Mouse (Mus musculus) hindlimb bud, embryonic 11.5 days (tissue): ENCODE measurements around the gene Samd4b.

ENCODE experiments used
- DNase-seq: peaks from one replicate; pipeline ENCODE4 v3.0.0-alpha.2; 2012; ENCODE audit warnings: low read depth, low spot score; ENCODE audit errors: extremely low spot score

Samd4b gene

DNA sequence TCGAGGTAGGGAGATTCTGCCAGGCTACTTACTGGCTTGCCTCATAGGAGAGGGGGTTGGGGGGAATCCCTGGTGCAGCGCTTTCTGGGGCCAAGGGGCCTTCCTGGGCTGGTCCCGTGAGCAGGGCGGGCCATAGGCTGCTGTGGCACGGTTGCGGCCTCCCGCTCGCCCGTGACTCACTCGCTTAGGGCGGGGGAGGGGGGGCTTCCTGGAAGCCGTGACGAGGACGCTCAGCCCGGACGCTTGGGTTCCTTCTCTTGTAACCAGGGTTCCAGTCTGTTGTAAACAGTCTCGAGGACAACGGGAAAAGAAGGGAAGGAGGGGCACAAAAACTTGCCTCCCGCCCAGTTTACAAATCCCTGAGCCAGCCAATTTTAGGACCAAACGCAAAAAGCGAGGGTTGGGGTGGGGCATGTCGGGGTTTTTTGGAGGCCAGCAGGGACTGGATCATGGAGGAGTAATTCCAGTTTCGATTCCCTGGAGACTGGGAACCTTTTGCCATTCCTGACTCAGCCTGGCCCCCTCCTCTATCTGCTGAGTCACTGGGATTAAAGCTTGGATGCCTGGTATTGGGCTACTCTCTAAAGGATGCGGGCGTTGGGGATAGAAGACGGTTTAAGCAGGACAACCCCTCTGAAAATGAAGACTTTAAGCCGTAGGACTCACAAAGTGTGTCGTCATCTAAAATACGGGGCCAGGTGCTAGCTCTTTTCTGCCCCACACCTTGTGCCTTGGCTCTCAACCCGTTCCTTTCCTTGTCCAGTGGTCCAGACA, 216.7 kb downstream of the Samd4b start:
- DNase-seq: no peak

- DNase-seq: no peak
Observed at GRCm38 (mm10) chr7:28380237-28381016, 217.5 kb downstream of the Samd4b start, which contains the start of gene Zfp36. Zfp36 (minus strand) TSS chr7:28380253.

DNA sequence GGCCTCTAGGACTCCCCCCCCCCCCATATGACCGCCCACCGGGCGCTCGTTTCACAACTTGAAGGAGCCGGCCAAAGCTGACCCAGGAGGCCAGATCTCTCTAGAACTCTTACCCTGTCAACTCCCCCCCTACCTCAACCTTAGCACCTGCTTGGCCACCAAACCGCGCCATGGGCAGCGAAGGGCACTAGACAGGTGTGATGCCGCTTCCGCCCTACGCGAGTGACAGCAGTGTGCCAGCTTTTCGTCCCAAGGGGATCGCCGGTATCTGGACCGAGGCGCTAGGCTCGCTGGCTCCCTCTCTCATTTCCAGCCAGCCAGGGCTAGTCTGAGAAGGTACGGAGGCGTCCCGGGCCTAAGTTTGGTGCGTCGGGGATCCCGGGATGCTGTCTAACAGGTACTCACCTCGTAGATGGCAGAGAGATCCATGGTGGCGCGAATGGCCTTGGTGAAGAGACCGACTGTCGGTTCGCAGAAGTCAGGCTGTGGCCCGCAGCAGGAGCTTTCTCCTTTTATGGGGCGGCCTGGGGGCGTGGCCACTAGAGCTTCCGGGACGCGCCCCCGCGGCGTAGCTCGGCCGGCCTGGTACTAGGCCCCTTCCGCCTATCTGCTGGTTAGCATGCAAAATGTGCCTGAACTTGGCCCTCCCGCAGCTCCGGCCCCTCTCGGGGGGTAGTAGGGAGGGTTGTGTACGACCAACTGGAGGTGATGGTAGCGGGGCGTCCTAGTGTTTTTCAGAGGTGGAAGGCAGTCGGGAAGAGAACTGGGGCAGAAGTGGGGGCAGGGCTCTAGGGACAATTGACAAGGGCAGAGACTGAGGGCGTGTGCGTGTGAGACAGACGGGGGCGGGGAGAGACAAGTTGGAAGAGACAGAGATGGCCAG, 218.9 kb downstream of the Samd4b start:
- DNase-seq: no peak

- no peak for DNase-seq
Observed at GRCm38 (mm10) chr7:28378066-28378690, 219.8 kb downstream of the Samd4b start.

DNA sequence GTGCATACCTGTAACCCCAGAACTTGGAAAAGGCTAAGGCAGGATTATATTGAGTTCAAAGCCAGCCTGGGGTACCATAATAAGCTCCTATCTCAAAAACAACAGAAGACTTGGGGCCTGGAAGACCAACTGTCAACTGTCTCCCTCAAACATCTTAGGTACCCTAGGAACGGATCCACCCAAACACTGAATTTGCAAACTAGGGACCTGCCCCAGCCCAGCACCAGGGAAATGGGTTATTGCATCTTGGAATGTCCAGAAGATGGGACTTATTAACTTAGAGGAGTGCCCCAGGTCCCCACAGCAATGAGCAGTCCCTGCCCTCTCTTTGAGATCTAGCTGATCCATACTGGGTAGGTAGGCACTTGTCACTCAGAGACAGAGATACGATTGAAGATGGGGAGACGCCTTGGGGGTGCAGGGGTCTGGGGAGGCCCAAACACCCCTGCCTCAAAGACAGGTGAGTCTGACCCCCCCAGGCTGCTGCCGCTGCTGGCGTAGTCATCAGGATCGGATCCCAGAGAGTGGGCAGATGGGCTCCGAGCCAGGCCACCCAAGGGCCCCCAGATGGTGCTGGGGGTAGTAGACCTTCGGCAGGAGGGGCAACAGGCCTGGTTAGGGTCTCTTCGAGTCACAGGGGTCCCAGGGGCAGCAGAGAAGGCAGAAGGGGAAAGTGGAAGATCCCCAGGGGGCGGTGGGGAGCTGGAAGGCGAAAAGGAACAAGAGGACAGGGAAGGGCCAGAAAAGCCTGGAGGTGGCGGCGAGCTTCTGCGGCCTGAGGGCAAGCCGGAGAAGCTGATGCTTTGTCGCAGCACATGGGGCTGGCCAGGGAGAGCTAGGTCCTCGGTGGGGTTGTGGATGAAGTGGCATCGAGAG, 220.5 kb downstream of the Samd4b start:
- DNase-seq: no peak

- DNase-seq: no peak
Observed at GRCm38 (mm10) chr7:28376011-28376771, 221.8 kb downstream of the Samd4b start.

DNA sequence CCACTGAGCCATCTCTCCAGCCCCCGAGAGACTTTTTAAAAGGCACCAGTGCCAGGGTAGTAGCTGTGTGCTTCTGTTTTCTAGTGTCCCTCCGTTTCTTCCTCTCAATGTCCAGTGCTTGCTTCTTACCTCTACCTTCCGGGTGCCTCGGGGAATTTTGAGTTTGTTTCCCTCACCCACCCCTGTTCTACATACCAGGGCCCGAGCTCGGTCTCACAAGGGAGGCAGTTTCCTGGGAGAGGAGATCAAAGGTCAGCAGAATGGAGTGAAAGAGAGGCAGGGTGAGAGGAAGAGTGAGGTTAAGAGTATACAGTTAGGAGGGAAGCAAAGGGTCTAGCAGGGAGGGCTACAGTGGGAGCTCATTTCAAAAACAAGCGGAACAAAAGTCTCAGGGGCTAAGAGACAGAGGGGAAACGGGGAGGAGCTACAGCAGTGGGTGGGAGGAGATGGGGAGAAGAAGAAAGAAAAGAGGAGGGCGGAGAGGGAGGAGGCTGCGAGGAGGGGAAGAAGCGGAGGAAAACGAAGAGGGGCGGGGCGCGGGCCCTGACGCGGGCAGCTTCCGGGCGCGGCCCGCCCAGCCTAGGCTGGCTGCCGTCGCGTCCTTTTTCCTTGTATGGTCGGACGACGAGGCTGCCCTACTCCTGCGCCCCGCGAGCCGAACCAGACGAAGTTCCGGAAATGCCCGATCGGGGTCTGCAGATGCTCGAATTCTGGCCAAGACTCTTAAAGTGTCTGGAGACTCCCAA, 222.6 kb downstream of the Samd4b start:
- DNase-seq: no peak

- no peak for DNase-seq
Observed at GRCm38 (mm10) chr7:28374647-28375046, 223.3 kb downstream of the Samd4b start.

DNA sequence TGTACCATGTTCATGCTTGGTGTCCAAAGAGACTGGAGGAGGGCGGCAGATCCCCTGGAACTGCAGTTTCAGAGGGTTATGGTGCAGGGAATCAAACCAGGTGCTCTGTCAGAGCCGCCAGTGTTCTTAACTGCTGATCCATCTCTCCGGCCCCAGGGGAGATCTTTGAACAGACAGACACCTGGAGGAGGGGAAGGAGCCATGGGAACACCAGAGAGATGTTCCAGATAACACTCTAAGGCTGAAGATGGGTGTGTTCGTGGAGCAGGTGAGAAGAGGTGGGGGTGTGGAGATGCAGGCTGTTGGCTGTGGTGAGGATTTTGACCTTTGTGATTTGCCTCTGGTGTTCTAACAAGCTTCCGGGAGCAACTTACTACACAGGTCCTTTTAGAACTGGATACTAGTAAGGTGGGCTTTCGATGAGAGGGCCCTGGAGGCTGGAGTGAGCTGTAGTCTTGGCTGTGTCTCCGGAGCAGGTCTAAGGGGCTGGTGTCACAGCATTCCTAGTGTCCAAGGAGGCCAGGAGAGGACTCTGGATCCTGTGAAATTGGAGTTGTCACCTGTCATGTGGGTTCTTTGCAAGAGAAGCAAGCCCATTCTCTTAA, 224.0 kb downstream of the Samd4b start:
- DNase-seq: no peak

GRCm38 (mm10) chr7:28373131-28373581, 224.8 kb downstream of the Samd4b start:
- DNase-seq: peak; percentile 82

DNA sequence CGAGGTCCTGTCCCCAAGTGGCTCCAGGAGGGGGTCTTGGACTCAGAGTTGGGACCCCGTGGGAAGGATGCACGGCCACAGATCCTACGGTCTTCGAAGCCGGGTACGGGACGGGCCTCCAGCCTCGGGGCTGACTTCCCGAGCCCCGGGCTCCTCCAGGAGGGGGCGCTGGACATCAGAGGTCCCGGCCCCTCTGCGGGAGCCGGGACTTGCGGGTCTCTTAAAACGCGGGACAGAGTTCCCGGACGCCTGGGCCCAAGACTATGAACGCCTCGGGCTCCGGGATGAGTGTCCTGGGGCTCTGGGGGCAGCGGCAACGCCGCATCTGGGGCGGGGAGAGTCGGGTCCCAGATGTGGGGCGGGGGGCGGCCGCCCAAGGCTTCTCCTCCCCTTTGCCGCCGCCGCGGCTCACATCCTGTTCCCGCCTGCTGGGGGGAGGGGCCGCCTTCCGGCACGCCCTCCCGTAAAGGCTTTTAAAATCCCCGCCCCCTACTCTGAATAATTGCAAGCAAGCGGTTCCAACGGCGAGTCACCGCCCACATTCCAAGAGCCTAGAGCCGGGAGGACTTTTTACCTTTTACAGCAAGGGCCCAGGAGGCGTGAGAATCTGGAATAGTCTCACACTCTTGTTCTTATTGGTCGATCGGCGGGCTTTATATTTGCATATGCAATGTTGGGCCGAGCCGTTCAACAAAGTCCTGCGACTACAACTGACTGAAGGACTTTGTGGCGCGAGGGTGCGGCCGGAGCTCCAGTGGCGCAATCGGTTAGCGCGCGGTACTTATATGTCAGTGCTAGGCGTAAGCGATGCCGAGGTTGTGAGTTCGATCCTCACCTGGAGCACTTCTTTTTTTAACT, 225.5 kb downstream of the Samd4b start, which contains the start of gene Plekhg2:
TSS of gene Plekhg2 (minus strand) at position 349 of the 858 bp plus-strand sequence.
- peak; percentile 96 for DNase-seq

DNA sequence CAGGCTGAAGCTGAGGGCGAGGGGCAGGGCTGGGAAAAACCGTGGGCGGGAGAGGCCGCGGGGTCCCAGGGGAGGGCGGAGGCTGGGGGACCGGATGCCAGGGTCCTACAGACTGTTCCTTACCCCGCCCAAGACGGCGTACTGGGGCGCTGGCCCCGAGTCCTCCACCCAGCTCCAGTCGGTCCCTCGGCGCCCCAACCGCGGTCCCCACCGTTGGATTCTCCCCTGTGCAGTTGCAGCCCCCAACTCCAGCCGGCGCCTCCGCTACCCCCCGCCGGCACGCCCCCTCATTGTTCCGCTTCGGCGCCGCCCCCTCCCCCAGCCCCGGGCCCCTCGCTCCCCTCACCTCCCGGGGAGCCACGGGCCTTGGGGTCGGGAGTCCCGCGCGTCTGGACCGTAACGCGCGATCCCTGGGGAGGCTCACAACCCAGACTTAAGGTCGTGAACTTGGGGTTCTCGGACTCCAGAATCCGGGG, 226.4 kb downstream of the Samd4b start:
- DNase-seq: no peak

DNA sequence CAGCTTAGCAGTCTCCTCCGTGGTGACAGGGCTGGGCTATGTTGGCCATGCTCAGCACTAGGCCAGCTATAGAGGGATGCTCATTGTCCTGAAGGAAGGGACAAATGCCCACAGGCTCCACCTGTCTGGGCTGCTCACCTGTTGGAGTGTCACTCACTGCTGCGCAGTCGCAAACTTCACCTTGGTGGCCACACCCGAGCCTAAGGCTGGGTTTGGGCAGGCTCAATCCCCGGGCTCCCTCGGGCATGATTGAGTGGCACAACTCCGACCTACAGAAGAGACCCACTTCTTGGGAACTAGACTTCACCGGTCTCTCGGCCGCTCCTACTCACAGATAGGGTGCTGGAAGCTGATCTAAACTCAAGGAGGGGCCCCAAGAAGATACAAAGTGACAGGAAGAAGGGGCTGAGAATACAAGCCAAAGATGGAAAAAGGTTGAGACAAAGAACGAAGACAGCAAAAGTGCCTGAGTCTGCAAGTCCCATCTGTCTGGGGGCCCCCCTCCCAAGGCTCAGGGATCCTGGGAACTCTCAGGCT, 226.9 kb downstream of the Samd4b start:
- no peak for DNase-seq

DNA sequence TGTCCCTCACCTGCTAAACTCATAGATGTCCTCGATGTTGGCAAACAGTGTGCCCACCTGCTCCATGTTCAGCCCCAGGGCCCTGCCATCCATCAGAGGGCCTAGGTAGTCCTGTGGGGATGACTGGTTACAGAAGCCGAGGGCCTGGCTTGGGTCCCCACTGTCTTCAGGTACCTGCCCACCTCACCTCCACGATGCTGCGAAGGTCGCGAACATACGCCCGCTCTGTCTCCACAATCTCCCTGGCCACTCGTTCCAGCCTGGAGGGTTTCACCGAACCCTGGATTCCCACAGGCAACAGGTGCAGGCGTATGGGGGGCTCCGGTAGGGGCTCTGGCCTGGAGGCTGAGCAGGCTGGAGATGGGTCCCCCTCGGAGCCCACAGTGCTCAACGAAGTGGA, 227.9 kb downstream of the Samd4b start:
- no peak for DNase-seq

- no peak for DNase-seq
Observed at GRCm38 (mm10) chr7:28368276-28368920, 229.5 kb downstream of the Samd4b start.
